Mouse (Mus musculus) Patski (cell line): ENCODE results near the gene Slc9a3r2. TPM values are rescaled to one million over a fixed set of nuclear protein-coding genes. Genes with fewer than 3 reads are reported as not detected.
"Not testable (repeated sequence)": the region's sequence is repeated elsewhere in the genome, so short reads cannot be mapped to it uniquely, and the experiment has no call there.

Experiments
- ATAC-seq: fragments of 100-300 bp; one replicate; pipeline ENCODE4 v1.8.0; 2021
- CTCF ChIA-PET: fragments of 350-600 bp; sonication (Branson Sonifier 250); formaldehyde crosslinking; loops from one replicate; lab custom pipeline; 2022; ENCODE audit warnings: inconsistent platforms; lab: Charles Lee
- POLR2A ChIA-PET: fragments of 350-600 bp; sonication (Branson Sonifier 250); formaldehyde crosslinking; loops from one replicate; lab custom pipeline; 2022; ENCODE audit warnings: antibody characterized with exemption, inconsistent platforms; lab: Charles Lee
- DNase-seq: peaks from one replicate; pipeline ENCODE4 v3.0.0-alpha.2; 2011; ENCODE audit warnings: low read depth, low spot score
- H3K27me3 ChIP-seq: fragments of 371-371 bp; one replicate; pipeline ENCODE4 v1.5.1; 2021
- CTCF ChIP-seq: fragments of 100-300 bp; IDR thresholded peaks from one replicate; pipeline ENCODE4 v1.5.1; 2021
- in situ Hi-C: fragments of 300-500 bp; cut with MboI; formaldehyde crosslinking; loops from 3 replicates; pipeline ENCODE4 v1.11.1; 2018; ENCODE audit warnings: low pct_unique_long_range_greater_than_20kb, mixed read lengths
- polyA plus RNA-seq: library from polyadenylated mRNA; unstranded; gene quantifications from one replicate; pipeline ENCODE4 v1.2.3, GENCODE M21; 2021

Gene Slc9a3r2
- polyA plus RNA-seq, 1 experiment from 2014 or later: 32.3 TPM

- POLR2A ChIA-PET: interaction anchor here (1.0 kb wide), 1 partner anchor 10 kb away, joined by 3 read pairs; no protein-coding TSS in a partner anchor
These were observed 17.3 kb upstream of the Slc9a3r2 start for GRCm38 (mm10) chr17:24667416-24667815.

GRCm38 (mm10) chr17:24667011-24667410, 16.9 kb upstream of the Slc9a3r2 start:
- in situ Hi-C loops, DNase-seq, H3K27me3 ChIP-seq, ATAC-seq: not testable (repeated sequence)
- ChIA-PET POLR2A (interaction anchor here (0.8 to 1.0 kb wide), 2 partner anchors 10 to 15 kb away, joined by 3 read pairs; no protein-coding TSS in a partner anchor), CTCF (interaction anchor here (0.7 to 2.9 kb wide), 12 partner anchors 9 to 137 kb away, joined by 3 to 14 read pairs (median 4); partner anchors contain the start of gene Slc9a3r2)

More at GRCm38 (mm10) chr17:24667416-24667815, 17.3 kb upstream of the Slc9a3r2 start:
- ATAC-seq: no peak
- H3K27me3 ChIP-seq: no peaks in the 10 kb centered on the region
- peak; percentile 86 for TF ChIP-seq CTCF
- in situ Hi-C loops: no loop called here
- no peak for DNase-seq
- CTCF ChIA-PET: interaction anchor here (0.7 to 2.9 kb wide), 15 partner anchors 9 to 206 kb away, joined by 3 to 14 read pairs (median 3); partner anchors contain the start of genes Nthl1, Slc9a3r2 and Tsc2

- CTCF ChIA-PET: interaction anchor here (1.2 kb wide), 1 partner anchor 11 kb away, joined by 4 read pairs; the partner anchor contains the start of gene Zfp598
- ATAC-seq (no peak), DNase-seq (no peak)
- in situ Hi-C loops: loop anchor here (10.0 kb wide), 1 partner anchor 193 kb away; no protein-coding TSS in a partner anchor
- POLR2A ChIA-PET: interaction anchor here (1.0 kb wide), 1 partner anchor 11 kb away, joined by 3 read pairs; no protein-coding TSS in a partner anchor
- no peak for TF ChIP-seq CTCF
- peaks cover 9% of the 10 kb centered on the region for H3K27me3 ChIP-seq
These were observed 8.1 kb upstream of the Slc9a3r2 start, which contains the start of gene Npw for GRCm38 (mm10) chr17:24658017-24658758. TSS of gene Npw (minus strand) at chr17:24658457.

GRCm38 (mm10) chr17:24654969-24655368, 4.8 kb upstream of the Slc9a3r2 start:
- POLR2A ChIA-PET: interaction anchor here (1.6 kb wide), 1 partner anchor 22 kb away, joined by 5 read pairs; the partner anchor contains the start of genes Nthl1 and Tsc2
- in situ Hi-C loops: loop anchor here (10.0 kb wide), 1 partner anchor 190 kb away; no protein-coding TSS in a partner anchor
- no peak for TF ChIP-seq CTCF
- no peak for DNase-seq
- ATAC-seq: no peak
- CTCF ChIA-PET: interaction anchor here (1.3 to 2.6 kb wide), 4 partner anchors 11 to 127 kb away, joined by 3 to 14 read pairs (median 4); partner anchors contain the start of gene Traf7
- H3K27me3 ChIP-seq: peaks cover 9% of the 10 kb centered on the region

- peak; percentile 5 for ATAC-seq
- ChIA-PET POLR2A (interaction anchor here (1.6 kb wide), 1 partner anchor 21 kb away, joined by 5 read pairs; the partner anchor contains the start of genes Nthl1 and Tsc2), CTCF (interaction anchor here (1.3 to 2.6 kb wide), 4 partner anchors 10 to 127 kb away, joined by 3 to 14 read pairs (median 4); partner anchors contain the start of gene Traf7)
- no peak for TF ChIP-seq CTCF
- DNase-seq: no peak
- H3K27me3 ChIP-seq: peaks cover 5% of the 10 kb centered on the region
- in situ Hi-C loops: loop anchor here (10.0 kb wide), 1 partner anchor 189 kb away; no protein-coding TSS in a partner anchor
These were observed 4.0 kb upstream of the Slc9a3r2 start for GRCm38 (mm10) chr17:24653967-24654710.

- ChIA-PET CTCF (interaction anchor here (0.7 to 1.6 kb wide), 5 partner anchors 15 to 85 kb away, joined by 3 to 5 read pairs (median 3); partner anchors contain the start of gene Zfp598), POLR2A (interaction anchor here (1.5 kb wide), 1 partner anchor 19 kb away, joined by 4 read pairs; no protein-coding TSS in a partner anchor)
- no peaks in the 10 kb centered on the region for H3K27me3 ChIP-seq
- TF ChIP-seq CTCF: no peak
- in situ Hi-C loops: loop anchor here (10.0 kb wide), 1 partner anchor 187 kb away; no protein-coding TSS in a partner anchor
- DNase-seq: no peak
- ATAC-seq: no peak
These were observed 1.7 kb upstream of the Slc9a3r2 start for GRCm38 (mm10) chr17:24651835-24652234.

GRCm38 (mm10) chr17:24650766-24651165, 639 bp upstream of the Slc9a3r2 start:
- POLR2A ChIA-PET: interaction anchor here (1.5 kb wide), 1 partner anchor 18 kb away, joined by 4 read pairs; no protein-coding TSS in a partner anchor
- CTCF ChIA-PET: interaction anchor here (0.9 to 1.6 kb wide), 4 partner anchors 10 to 25 kb away, joined by 3 to 5 read pairs (median 3); partner anchors contain the start of gene Zfp598
- in situ Hi-C loops: loop anchor here (10.0 kb wide), 1 partner anchor 186 kb away; no protein-coding TSS in a partner anchor

GRCm38 (mm10) chr17:24649581-24650069, 502 bp downstream of the Slc9a3r2 start:
- no peaks in the 10 kb centered on the region for H3K27me3 ChIP-seq
- DNase-seq (no peak), ATAC-seq (peak; percentile 29)
- POLR2A ChIA-PET: no interaction called here
- CTCF ChIA-PET: interaction anchor here (0.9 kb wide), 1 partner anchor 18 kb away, joined by 3 read pairs; no protein-coding TSS in a partner anchor
- no peak for TF ChIP-seq CTCF
- in situ Hi-C loops: loop anchor here (10.0 kb wide), 1 partner anchor 185 kb away; no protein-coding TSS in a partner anchor

More at GRCm38 (mm10) chr17:24650766-24651165, 639 bp upstream of the Slc9a3r2 start:
- no peaks in the 10 kb centered on the region for H3K27me3 ChIP-seq
- no peak for TF ChIP-seq CTCF
- ATAC-seq (no peak), DNase-seq (no peak)

- no peaks in the 10 kb centered on the region for H3K27me3 ChIP-seq
- DNase-seq: no peak
- CTCF ChIA-PET: no interaction called here
- no peak for TF ChIP-seq CTCF
- ATAC-seq: no peak
- POLR2A ChIA-PET: no interaction called here
- in situ Hi-C loops: no loop called here
These were observed 1.3 kb downstream of the Slc9a3r2 start for GRCm38 (mm10) chr17:24648731-24649377.
